Mouse (Mus musculus) kidney, postnatal 0 days (tissue): ENCODE data around the gene Rnft1. TPM values are rescaled to one million over a fixed set of nuclear protein-coding genes. Genes with fewer than 3 reads are reported as not detected.

Experiments used
- ATAC-seq: fragments of 200-750 bp; cut with Nextera tagmentation; replicated peaks from 2 replicates; pipeline ENCODE4 v1.8.0; 2017; ENCODE audit warnings: low read depth, moderate number of reproducible peaks, moderate TSS enrichment, moderate library complexity; ENCODE audit not compliant: low FRiP score
- DNase-seq: peaks from one replicate; pipeline ENCODE4 v3.0.0-alpha.2; 2016; ENCODE audit warnings: low spot score
- H3K27ac ChIP-seq: fragments of 300-500 bp; sonication (generic); 2 replicates; pipeline ENCODE4 v1.5.1; 2014; ENCODE audit warnings: mild to moderate bottlenecking
- H3K27me3 ChIP-seq: fragments of 300-500 bp; sonication (generic); 2 replicates; pipeline ENCODE4 v1.6.1; 2014; ENCODE audit warnings: low read length, mixed read lengths; ENCODE audit not compliant: insufficient read depth
- H3K36me3 ChIP-seq: fragments of 300-500 bp; sonication (generic); 2 replicates; pipeline ENCODE4 v1.6.1; 2014; ENCODE audit warnings: low read length, mixed read lengths; ENCODE audit not compliant: insufficient read depth
- H3K4me1 ChIP-seq: fragments of 300-500 bp; sonication (generic); replicated peaks from 2 replicates; pipeline ENCODE4 v1.6.1; 2014; ENCODE audit warnings: antibody characterized with exemption, low read length, mixed read lengths; ENCODE audit not compliant: insufficient read depth
- H3K4me2 ChIP-seq: fragments of 300-500 bp; sonication (generic); 2 replicates; pipeline ENCODE4 v1.6.1; 2014; ENCODE audit warnings: mild to moderate bottlenecking, low read length, moderate library complexity, mixed read lengths
- H3K4me3 ChIP-seq: fragments of 300-500 bp; sonication (generic); replicated peaks from 2 replicates; pipeline ENCODE4 v1.5.1; 2014; ENCODE audit warnings: low read depth, low read length
- H3K9ac ChIP-seq: fragments of 300-500 bp; sonication (generic); 2 replicates; pipeline ENCODE4 v1.6.1; 2014; ENCODE audit warnings: low read depth, low read length
- H3K9me3 ChIP-seq: fragments of 300-500 bp; sonication (generic); replicated peaks from 2 replicates; pipeline ENCODE4 v1.6.1; 2016; ENCODE audit warnings: low read length, inconsistent platforms, mixed read lengths
- CTCF ChIP-seq: IDR thresholded peaks from 2 replicates; pipeline ENCODE4 v1.5.1; 2016; ENCODE audit warnings: antibody characterized with exemption, low read depth, mild to moderate bottlenecking, moderate library complexity
- WGBS: fragments of 180-500 bp; shearing (Covaris S2); extraction: QIAGEN DNeasy Blood & Tissue Kit; methylation state at CpG from one replicate; pipeline ENCODE4 v1.1.7; 2014; 5-methylcytosine and 5-hydroxymethylcytosine counted together
- polyA plus RNA-seq: library from polyadenylated mRNA; unstranded; fragments of >200 nt; fragmentation: Nextera tagmentation; extraction: Ambion mirVana; gene quantifications from 2 replicates; pipeline ENCODE4 v1.2.1, GENCODE M21; 2015

The Rnft1 gene
- polyA plus RNA-seq, 1 experiment from 2014 or later: 48.3 TPM

DNA sequence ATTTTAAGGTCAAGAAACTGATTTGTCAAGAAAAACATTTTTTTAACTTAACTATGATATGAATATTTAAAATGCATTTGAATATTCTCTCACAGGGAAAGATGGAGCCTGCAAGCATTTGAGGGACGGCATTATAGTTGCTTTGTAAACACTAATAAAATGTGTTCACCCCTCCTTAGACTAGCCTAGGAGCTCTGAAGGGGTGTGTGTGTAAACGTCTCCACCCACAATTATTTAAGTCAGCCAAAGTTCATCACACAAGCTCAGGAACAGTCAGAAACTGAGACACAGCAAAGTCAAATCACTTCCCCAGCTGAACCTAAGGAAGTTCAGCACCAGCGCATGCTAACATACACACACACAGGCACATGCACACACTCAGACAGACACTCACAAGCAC is 10.9 kb upstream of the Rnft1 start:
- Histone ChIP-seq H3K9me3 (no peaks in the 10 kb centered on the region), H3K36me3 (no peaks in the 10 kb centered on the region), H3K4me1 (0 out of 2 replicates have a peak, but pooled peaks cover 8% of the 10 kb centered on the region), H3K4me2 (peak overlapping the region; percentile 49), H3K4me3 (no peak overlapping the region), H3K27ac (no peak overlapping the region), H3K27me3 (no peaks in the 10 kb centered on the region), H3K9ac (no peak overlapping the region)
- DNase-seq (peak; percentile 71), ATAC-seq (no peak)
- WGBS: 35% methylated on average over 3 of the region's 3 CpGs
- no peak for TF ChIP-seq CTCF

DNA sequence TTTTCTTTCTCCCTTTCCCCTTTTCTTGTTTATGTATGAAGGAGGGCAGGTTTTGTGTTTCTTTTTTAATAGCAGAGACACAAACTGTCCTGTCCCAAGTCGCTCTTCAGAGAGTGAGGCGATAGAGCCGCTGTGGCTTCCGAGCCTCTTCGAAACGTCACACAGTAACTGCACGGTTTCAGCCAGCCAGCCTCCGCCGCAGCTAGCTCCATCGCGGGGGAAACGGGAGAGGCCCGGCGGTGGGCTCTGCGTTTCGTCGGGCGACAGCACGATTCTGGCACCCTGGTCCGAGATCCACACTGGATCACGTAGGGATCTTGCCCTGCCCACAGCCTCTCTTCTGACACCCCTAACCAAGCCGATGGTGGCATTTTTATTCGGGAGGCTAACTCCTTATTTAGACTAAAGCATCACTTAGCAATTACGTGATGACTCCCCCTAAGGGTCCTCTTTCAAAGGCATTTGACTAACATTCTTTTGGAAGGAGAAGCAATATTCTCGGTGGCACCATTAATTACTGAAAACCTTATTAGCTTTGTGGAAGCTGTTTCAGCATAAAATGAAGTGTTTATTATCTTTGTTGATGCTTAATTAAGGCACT is 553 bp downstream of the Rnft1 start:
- TF ChIP-seq CTCF: no peak
- WGBS: under 1% methylated on average over 25 of the region's 25 CpGs

DNA sequence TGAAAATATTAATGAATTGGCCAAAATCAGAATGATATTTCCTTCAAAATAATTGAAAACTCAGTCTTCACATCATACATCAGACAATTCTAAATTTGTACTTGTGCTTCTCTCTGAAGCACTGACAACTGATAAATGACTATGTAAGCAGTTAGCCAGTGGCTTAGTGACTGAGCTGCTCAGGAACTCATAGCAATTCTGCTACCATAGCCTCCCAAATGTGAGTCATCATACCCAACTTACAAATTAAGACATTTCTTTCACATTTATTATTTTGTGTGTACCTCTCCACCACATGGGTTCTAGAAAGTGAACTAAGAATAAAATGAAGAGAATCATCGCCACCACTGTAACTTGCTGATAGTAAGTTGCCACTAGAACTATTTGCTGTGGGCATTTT is 6.3 kb downstream of the Rnft1 start:
- H3K4me3 ChIP-seq: no peak overlapping the region
- peaks cover 4% of the 10 kb centered on the region; the same call in 1 of the 2 replicates for H3K4me1 ChIP-seq
- DNase-seq (no peak), ATAC-seq (no peak)
- no peak overlapping the region for H3K27ac ChIP-seq
- H3K4me2 ChIP-seq: no peak overlapping the region
- H3K36me3 ChIP-seq: peaks cover 16% of the 10 kb centered on the region
- TF ChIP-seq CTCF: no peak
- 98% methylated on average over 1 of the region's 1 CpGs for WGBS
- no peak overlapping the region for H3K9ac ChIP-seq
- no peaks in the 10 kb centered on the region for H3K27me3 ChIP-seq
- no peaks in the 10 kb centered on the region for H3K9me3 ChIP-seq

More for the DNA sequence above, 553 bp downstream of the Rnft1 start:
- peak overlapping the region; percentile 80 for H3K9ac ChIP-seq
- H3K9me3 ChIP-seq: no peaks in the 10 kb centered on the region
- H3K4me1 ChIP-seq: peaks cover 7% of the 10 kb centered on the region; the same call in 1 of the 2 replicates
- ATAC-seq (peak; percentile 33), DNase-seq (peak; percentile 68)
- H3K4me2 ChIP-seq: peak overlapping the region; percentile 78
- H3K27ac ChIP-seq: peak overlapping the region; percentile 84
- peak overlapping the region; percentile 77 for H3K4me3 ChIP-seq
- peaks cover 8% of the 10 kb centered on the region; the same call in 1 of the 2 replicates for H3K36me3 ChIP-seq
- H3K27me3 ChIP-seq: no peaks in the 10 kb centered on the region

DNA sequence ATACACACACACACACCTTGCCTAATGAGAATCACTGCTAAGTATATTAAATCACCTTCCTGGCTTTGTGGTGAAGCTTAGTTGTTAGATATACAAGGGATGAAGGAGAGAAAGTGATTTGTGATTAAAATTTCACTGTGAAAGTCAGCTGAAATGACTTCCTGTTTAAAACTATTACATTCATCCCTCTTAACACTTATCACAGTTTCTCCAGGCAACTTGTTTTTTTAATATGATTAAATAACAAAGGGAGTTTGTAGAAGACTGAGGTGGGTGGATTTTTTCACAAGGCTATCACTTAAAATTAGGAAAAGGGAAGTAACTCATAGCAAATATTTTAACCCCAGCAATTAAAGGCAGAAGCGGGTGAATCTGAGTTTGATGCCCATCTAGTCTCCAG is 12.9 kb downstream of the Rnft1 start:
- Histone ChIP-seq H3K9ac (no peak overlapping the region), H3K27ac (no peak overlapping the region), H3K4me1 (no peaks in the 10 kb centered on the region), H3K9me3 (no peaks in the 10 kb centered on the region), H3K27me3 (no peaks in the 10 kb centered on the region), H3K36me3 (peaks cover 10% of the 10 kb centered on the region), H3K4me3 (no peak overlapping the region), H3K4me2 (no peak overlapping the region)
- DNase-seq: no peak
- 93% methylated on average over 1 of the region's 1 CpGs for WGBS
- ATAC-seq: no peak
- TF ChIP-seq CTCF: no peak

GRCm38 (mm10) chr11:86497908-86498307 is 13.5 kb downstream of the Rnft1 start:
- TF ChIP-seq CTCF: peak; percentile 42; the same call in 1 of the 2 replicates
- Histone ChIP-seq H3K9me3 (no peaks in the 10 kb centered on the region), H3K4me1 (no peaks in the 10 kb centered on the region), H3K36me3 (peaks cover 13% of the 10 kb centered on the region), H3K9ac (no peak overlapping the region), H3K4me3 (no peak overlapping the region), H3K27ac (no peak overlapping the region), H3K4me2 (no peak overlapping the region), H3K27me3 (no peaks in the 10 kb centered on the region)
- ATAC-seq: no peak
- DNase-seq: no peak
- 85% methylated on average over 3 of the region's 3 CpGs for WGBS

GRCm38 (mm10) chr11:86500795-86501194 is 16.3 kb downstream of the Rnft1 start:
- Histone ChIP-seq H3K4me2 (no peak overlapping the region), H3K4me3 (no peak overlapping the region), H3K36me3 (peaks cover 26% of the 10 kb centered on the region), H3K27ac (no peak overlapping the region), H3K9ac (no peak overlapping the region), H3K4me1 (no peaks in the 10 kb centered on the region), H3K9me3 (no peaks in the 10 kb centered on the region), H3K27me3 (no peaks in the 10 kb centered on the region)
- 85% methylated on average over 1 of the region's 1 CpGs for WGBS
- DNase-seq (no peak), ATAC-seq (no peak)
- TF ChIP-seq CTCF: no peak

DNA sequence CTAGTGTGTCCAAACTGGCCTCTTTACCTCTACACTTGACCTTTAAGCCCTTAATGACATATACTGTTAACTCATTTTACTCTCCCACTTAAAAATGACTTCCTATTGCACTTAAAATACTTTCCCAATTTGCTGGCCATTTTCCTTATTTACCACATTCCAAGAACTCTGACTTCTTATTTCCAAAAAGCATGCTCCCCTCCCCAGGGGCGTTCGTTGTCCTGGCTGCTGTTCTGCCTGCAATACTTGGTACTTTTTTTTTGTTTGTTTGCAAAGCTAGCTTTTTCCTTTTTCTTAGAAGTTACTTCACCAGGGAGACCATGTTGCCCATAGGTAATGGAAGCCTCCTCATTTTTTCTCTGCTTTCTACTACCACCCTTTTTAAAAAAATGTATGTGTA is 18.7 kb downstream of the Rnft1 start:
- H3K27me3 ChIP-seq: no peaks in the 10 kb centered on the region
- ATAC-seq (no peak), DNase-seq (no peak)
- no peaks in the 10 kb centered on the region for H3K4me1 ChIP-seq
- no peaks in the 10 kb centered on the region for H3K9me3 ChIP-seq
- no peak overlapping the region for H3K4me2 ChIP-seq
- H3K9ac ChIP-seq: no peak overlapping the region
- H3K27ac ChIP-seq: no peak overlapping the region
- peaks cover 28% of the 10 kb centered on the region for H3K36me3 ChIP-seq
- TF ChIP-seq CTCF: no peak
- 86% methylated on average over 2 of the region's 2 CpGs for WGBS
- H3K4me3 ChIP-seq: no peak overlapping the region
